Mouse (Mus musculus): ENCODE data around the gene Gm32717. TPM values are rescaled to one million over a fixed set of nuclear protein-coding genes. Genes with fewer than 3 reads are reported as not detected.
"Not testable (repeated sequence)": the region's sequence is repeated elsewhere in the genome, so short reads cannot be mapped to it uniquely, and the experiment has no call there.

Gene Gm32717
- polyA plus RNA-seq, 1 experiment from 2014 or later = not detected

DNA sequence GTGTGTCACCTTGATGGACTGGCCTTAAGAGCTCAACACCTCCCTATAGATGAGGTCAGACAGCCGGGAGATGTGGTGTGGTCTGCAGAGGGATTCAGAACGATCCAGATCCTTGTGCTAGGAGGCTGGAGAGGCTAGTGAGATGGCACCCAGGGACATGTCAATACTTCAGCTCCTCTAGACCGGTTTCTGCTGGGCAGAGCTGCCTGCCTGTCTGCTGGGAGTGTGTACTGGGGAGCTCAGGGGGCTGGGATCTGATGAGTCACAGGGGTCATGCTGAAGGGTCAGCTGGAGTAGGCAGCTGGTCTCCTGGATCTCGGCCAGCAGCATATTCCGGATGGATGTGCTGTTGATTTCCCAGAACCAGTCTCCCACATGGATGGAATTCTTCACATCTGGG lies 8.0 kb downstream of the Gm32717 start:
- not testable (repeated sequence) for H3K4me3 ChIP-seq (ENCODE audit: low read depth, low read length); H3K36me3 ChIP-seq (ENCODE audit: control insufficient read depth, insufficient read depth, low read length); H3K9ac ChIP-seq (ENCODE audit: low read depth, low read length); DNase-seq (ENCODE audit: low spot score); H3K9me3 ChIP-seq (ENCODE audit: control insufficient read depth, low read length); ATAC-seq (ENCODE audit: low read depth); H3K27ac ChIP-seq (replicated peaks; ENCODE audit: low read depth, low read length); H3K4me1 ChIP-seq (ENCODE audit: control insufficient read depth, insufficient read depth, low read length); H3K4me2 ChIP-seq (ENCODE audit: low read depth, low read length); H3K27me3 ChIP-seq (replicated peaks; ENCODE audit: control insufficient read depth, insufficient read depth, low read length)
- no CpG with 5 or more reads among the region's 5 CpGs for WGBS

- WGBS = 100% methylated on average over 1 of the region's 2 CpGs
Measured at GRCm38 (mm10) chr10:118227629-118228028, 13.0 kb downstream of the Gm32717 start.

DNA sequence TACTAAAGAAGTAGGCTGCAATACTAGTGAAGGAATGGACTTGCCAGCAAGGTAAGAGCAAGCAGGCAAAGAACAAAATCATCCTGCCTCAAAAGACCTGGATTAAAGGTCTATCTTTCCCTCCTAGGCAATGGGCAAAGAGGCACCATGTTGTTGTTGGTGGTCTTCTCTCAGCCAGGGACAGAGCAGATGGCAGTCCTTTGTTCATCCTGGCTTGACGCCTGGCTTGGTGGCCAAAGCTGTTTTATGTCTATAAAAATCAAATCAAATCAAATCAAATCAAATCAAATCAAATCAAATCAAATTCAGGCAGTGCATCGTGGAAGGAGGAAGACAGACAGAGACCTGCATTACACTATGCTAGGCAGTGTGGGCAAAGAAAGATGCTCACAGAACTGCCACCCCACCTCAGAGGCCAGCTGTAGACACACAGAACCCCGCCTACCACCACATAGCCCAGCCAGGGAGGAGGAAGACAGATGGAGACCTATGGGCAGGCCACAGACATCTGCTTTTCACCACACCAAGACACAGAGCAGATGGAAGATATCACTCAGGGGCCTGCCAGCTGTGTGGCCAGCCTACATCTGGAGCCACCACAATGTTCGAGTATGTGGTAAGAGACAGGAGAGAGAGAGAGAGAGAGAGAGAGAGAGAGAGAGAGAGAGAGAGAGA lies 24.7 kb downstream of the Gm32717 start:
- not testable (repeated sequence) for DNase-seq (ENCODE audit: low spot score); H3K9me3 ChIP-seq (ENCODE audit: control insufficient read depth, low read length); H3K36me3 ChIP-seq (ENCODE audit: control insufficient read depth, insufficient read depth, low read length); H3K27ac ChIP-seq (replicated peaks; ENCODE audit: low read depth, low read length); H3K4me3 ChIP-seq (ENCODE audit: low read depth, low read length); H3K4me2 ChIP-seq (ENCODE audit: low read depth, low read length); H3K27me3 ChIP-seq (replicated peaks; ENCODE audit: control insufficient read depth, insufficient read depth, low read length); H3K4me1 ChIP-seq (ENCODE audit: control insufficient read depth, insufficient read depth, low read length); H3K9ac ChIP-seq (ENCODE audit: low read depth, low read length)
- WGBS = 70% methylated on average over 2 of the region's 4 CpGs
- peak; percentile 67 for ATAC-seq (ENCODE audit: low read depth)

More at GRCm38 (mm10) chr10:118227629-118228028, 13.0 kb downstream of the Gm32717 start:
- not testable (repeated sequence) for H3K4me1 ChIP-seq (ENCODE audit: control insufficient read depth, insufficient read depth, low read length); H3K27me3 ChIP-seq (replicated peaks; ENCODE audit: control insufficient read depth, insufficient read depth, low read length); H3K27ac ChIP-seq (replicated peaks; ENCODE audit: low read depth, low read length); H3K36me3 ChIP-seq (ENCODE audit: control insufficient read depth, insufficient read depth, low read length); DNase-seq (ENCODE audit: low spot score); H3K9me3 ChIP-seq (ENCODE audit: control insufficient read depth, low read length); H3K9ac ChIP-seq (ENCODE audit: low read depth, low read length); ATAC-seq (ENCODE audit: low read depth); H3K4me2 ChIP-seq (ENCODE audit: low read depth, low read length); H3K4me3 ChIP-seq (ENCODE audit: low read depth, low read length)

GRCm38 (mm10) chr10:118204642-118205041 lies 35.9 kb downstream of the Gm32717 start, which contains the start of gene Il22:
Gene Il22 (plus strand): TSS chr10:118204942.
- no peak for DNase-seq (ENCODE audit: low spot score)
- H3K9me3 ChIP-seq (ENCODE audit: control insufficient read depth, low read length) = no peaks in the 10 kb centered on the region
- no peak within 1 kb of the TSS for H3K4me2 ChIP-seq (ENCODE audit: low read depth, low read length)
- no peak within 1 kb of the TSS for H3K27ac ChIP-seq (replicated peaks; ENCODE audit: low read depth, low read length)
- no peaks in the 10 kb centered on the region for H3K36me3 ChIP-seq (ENCODE audit: control insufficient read depth, insufficient read depth, low read length)
- ATAC-seq (ENCODE audit: low read depth) = no peak
- H3K27me3 ChIP-seq (replicated peaks; ENCODE audit: control insufficient read depth, insufficient read depth, low read length) = no peaks in the 10 kb centered on the region
- WGBS = 76% methylated on average over 4 of the region's 4 CpGs
- no peak within 1 kb of the TSS for H3K4me3 ChIP-seq (ENCODE audit: low read depth, low read length)
- H3K9ac ChIP-seq (ENCODE audit: low read depth, low read length) = no peak within 1 kb of the TSS
- no peaks in the 10 kb centered on the region for H3K4me1 ChIP-seq (ENCODE audit: control insufficient read depth, insufficient read depth, low read length)

- 34% methylated on average over 3 of the region's 3 CpGs for WGBS
Measured at GRCm38 (mm10) chr10:118195150-118195549, 45.4 kb downstream of the Gm32717 start.

More at GRCm38 (mm10) chr10:118195150-118195549, 45.4 kb downstream of the Gm32717 start:
- 0 out of 2 replicates have a peak, but pooled peaks have one; percentile 33 for ATAC-seq (ENCODE audit: low read depth)
- not testable (repeated sequence) for H3K36me3 ChIP-seq (ENCODE audit: control insufficient read depth, insufficient read depth, low read length); H3K9me3 ChIP-seq (ENCODE audit: control insufficient read depth, low read length); H3K27ac ChIP-seq (replicated peaks; ENCODE audit: low read depth, low read length); H3K4me2 ChIP-seq (ENCODE audit: low read depth, low read length); H3K4me3 ChIP-seq (ENCODE audit: low read depth, low read length); DNase-seq (ENCODE audit: low spot score); H3K4me1 ChIP-seq (ENCODE audit: control insufficient read depth, insufficient read depth, low read length); H3K27me3 ChIP-seq (replicated peaks; ENCODE audit: control insufficient read depth, insufficient read depth, low read length); H3K9ac ChIP-seq (ENCODE audit: low read depth, low read length)

Other genes with a start within 250 kb of the Gm32717 start
- 27.2 and 31.7 TPM in 2 replicates for gene Mdm1, start 99.0 kb downstream of the Gm32717 start, polyA plus RNA-seq (2014; fragmentation: Nextera tagmentation; extraction: Ambion mirVana)
- not detected in 2 replicates for gene Il22, start 35.8 kb downstream of the Gm32717 start, polyA plus RNA-seq (2014; fragmentation: Nextera tagmentation; extraction: Ambion mirVana)
- gene Gm32802, start 17.9 kb upstream of the Gm32717 start, polyA plus RNA-seq (2014; fragmentation: Nextera tagmentation; extraction: Ambion mirVana) = not detected in 2 replicates
- not detected in 2 replicates for gene Iltifb, start 54.3 kb upstream of the Gm32717 start, polyA plus RNA-seq (2014; fragmentation: Nextera tagmentation; extraction: Ambion mirVana)
- 0.09 TPM in 1 of 2 replicates, not detected in the other for gene Gm9040, start 86.2 kb upstream of the Gm32717 start, polyA plus RNA-seq (2014; fragmentation: Nextera tagmentation; extraction: Ambion mirVana)
- 0.09 TPM in 1 of 2 replicates, not detected in the other for gene Gm9044, start 91.6 kb upstream of the Gm32717 start, polyA plus RNA-seq (2014; fragmentation: Nextera tagmentation; extraction: Ambion mirVana)
- gene Gm9045, start 97.1 kb upstream of the Gm32717 start, polyA plus RNA-seq (2014; fragmentation: Nextera tagmentation; extraction: Ambion mirVana) = 0.10 TPM in 1 of 2 replicates, not detected in the other
- gene Gm9046, start 102.5 kb upstream of the Gm32717 start, polyA plus RNA-seq (2014; fragmentation: Nextera tagmentation; extraction: Ambion mirVana) = not detected in 2 replicates
- gene Gm9048, start 107.9 kb upstream of the Gm32717 start, polyA plus RNA-seq (2014; fragmentation: Nextera tagmentation; extraction: Ambion mirVana) = not detected in 2 replicates
- 0.10 TPM in 1 of 2 replicates, not detected in the other for gene Gm9049, start 113.3 kb upstream of the Gm32717 start, polyA plus RNA-seq (2014; fragmentation: Nextera tagmentation; extraction: Ambion mirVana)
- gene Ifng, start 200.3 kb upstream of the Gm32717 start, polyA plus RNA-seq (2014; fragmentation: Nextera tagmentation; extraction: Ambion mirVana) = not detected in 2 replicates

Data from embryonic facial prominence, embryonic 14.5 days (tissue).